Mouse (Mus musculus) lung, postnatal 10 days (tissue): ENCODE data around the gene Timp3.

Experiments
- DNase-seq: peaks from one replicate; pipeline ENCODE4 v3.0.0; 2021

The Timp3 gene

DNA sequence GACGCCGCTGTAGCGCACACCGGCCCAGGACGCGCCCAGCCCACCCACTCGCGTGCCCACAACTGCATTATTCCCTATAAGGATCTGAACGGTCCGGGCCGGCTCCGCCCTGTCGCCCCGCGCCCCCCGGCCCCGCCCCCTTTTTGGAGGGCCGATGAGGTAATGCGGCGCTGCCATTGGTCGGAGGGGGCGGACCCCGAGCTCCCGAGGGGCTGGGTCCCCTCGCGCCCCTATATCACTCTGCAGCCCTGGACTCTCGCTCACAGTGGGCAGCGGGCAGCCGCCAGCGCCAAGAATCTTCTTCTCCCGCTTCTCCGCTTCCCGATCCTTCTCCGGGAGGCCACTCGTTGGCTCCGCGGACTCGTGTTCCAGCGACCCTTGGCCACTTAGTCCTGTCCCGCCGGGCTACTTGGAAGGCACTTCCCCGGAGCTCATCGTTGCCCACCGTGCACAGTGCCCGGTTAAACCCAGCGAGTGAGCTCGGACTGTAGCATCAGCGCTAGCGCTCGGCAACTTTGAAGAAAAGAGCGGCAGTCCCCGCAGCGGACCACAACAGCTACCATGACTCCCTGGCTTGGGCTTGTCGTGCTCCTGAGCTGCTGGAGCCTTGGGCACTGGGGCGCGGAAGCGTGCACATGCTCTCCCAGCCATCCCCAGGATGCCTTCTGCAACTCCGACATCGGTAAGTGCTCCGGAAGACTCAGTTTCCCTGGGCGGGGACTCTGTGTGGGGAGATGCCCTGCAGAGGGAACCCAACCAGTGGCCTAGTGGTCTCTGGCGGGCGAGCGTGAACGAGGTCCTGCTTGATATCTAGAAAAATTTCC lies at the start of gene Timp3:
Timp3 (plus strand) TSS at position 80 of the 824 bp plus-strand sequence.
- peak; percentile 89 for DNase-seq

DNA sequence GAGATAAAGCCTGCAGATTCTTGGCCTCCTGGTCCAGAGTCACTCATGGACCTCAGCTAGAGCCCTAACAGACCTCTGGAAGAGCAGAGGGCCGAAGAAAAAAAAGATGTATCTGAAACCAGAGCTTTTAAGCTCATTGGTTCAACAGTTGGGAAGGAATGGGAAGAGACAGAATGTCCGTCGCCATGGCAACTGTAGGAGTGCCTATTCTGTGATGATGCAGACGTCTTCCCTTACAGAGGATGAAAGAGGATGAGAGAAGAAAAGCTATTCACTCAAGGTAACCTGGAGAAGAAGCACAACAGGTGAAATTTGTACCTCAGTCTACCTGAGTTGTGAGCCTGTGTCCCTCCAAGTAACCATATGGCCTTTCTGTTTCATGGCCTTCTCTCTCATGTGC lies 44.0 kb upstream of the Timp3 start:
- no peak for DNase-seq

DNA sequence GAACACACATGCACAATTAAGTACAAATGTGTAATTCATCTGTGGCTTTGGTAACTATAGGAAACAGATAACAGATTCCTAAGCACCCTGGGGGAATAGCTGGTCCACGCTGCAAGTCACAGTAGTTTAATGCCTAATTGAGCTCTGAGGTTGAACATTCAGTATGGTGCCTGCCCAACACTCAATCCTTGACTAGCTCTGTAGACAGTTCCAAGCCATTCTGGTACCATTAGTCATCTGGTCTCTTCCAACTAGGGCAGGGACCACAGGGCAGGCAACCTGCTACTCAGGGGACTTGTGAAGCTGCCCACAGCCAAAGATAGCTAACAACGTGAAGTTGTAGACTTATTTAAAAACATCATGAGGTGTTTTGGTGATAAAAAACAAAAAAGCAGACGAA lies 43.1 kb upstream of the Timp3 start:
- no peak for DNase-seq

DNA sequence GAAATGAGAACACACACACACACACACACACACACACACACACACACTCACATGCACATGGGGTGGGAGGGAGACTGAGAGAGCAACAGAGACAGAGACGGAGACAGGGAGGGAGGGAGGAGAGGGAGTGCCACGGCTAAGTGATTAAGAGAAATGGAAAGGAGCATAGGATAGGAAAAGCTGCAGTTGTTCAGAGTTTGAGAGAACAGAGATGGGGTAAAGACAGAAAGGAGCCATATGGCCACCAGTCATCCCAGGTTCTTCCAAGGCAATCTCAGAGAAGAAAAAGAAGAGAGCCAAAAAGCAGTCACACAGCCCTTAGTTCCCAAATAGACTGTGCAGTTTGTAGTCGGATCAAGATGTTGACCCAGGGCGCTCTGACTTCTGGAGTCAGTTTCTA lies 42.1 kb upstream of the Timp3 start:
- no peak for DNase-seq

DNA sequence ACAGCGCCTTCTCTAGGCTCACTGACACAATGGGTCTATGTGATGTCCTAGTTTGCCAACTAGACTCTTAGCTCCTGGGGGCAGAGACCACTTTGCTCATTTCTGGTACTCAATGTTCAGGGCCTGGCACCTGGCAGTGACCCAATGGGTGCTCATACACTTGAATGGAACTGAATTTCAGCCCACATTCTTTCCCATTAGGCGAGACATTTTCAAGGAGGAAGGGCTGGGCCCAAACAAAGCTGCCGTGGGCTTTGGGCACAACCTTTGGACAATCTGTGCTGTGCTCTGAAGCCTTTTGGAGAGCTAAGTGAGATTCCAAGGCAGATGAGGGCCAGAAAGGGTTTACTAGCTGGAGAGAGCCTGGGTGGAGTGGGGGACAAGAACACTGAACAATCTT lies 41.2 kb upstream of the Timp3 start:
- DNase-seq = peak; percentile 58

DNA sequence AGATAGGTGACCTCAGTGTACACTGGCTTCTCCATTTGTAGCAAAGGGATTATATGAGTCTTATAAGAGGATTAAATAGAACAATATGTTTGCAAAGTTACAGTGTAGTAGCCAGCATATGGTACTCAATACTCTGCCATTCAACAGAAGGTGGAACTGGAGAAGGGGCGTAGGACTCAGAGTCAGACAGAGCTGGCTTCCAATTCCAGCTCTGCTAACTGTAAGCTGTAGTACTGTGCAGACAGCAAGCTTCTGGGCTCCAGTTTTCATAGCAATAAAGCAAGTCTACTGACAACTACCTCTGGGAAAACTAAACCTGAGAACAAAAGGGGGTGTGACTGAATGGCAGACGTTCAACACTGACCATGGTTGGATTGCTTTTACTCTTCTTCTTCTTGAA lies 38.4 kb upstream of the Timp3 start:
- no peak for DNase-seq

DNA sequence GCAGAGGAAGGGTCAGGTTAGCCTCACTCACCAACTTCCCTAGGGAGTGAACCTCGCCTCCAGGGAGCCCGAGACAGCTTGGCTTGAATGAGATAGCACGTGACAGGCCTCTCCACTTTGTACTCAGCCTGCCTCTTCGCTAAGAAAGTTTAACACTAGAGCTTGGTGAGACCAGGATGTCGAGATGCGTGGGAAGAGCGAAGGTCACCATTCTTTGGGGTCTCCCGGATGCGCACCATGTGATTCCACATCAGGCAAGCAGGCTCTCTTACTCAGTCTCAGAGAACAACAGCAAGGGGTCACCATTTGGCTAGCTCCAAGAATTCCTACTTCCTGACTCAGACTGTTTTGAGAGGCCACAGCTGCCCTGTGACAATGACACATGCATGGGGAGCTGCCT lies 35.6 kb upstream of the Timp3 start:
- peak; percentile 32 for DNase-seq

DNA sequence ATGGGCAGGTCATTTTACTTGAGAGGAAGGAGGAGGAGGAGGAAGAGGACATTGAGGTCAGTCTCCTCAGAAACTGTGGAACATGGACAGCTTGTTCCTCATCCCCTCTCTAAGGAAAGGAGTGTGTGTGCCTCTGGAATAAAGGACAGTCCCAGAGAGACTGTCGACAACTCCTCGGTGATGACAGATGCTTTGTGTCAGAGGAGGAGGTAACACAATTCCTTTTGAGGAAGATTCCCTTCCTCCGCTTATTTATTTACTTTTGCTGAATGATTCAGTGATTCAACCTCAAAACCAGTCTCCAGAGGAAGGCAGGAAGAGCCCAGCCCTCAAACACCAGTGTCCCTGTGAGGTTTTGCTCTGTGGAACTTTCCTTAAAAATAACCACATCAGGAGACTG lies 29.9 kb upstream of the Timp3 start:
- no peak for DNase-seq

DNA sequence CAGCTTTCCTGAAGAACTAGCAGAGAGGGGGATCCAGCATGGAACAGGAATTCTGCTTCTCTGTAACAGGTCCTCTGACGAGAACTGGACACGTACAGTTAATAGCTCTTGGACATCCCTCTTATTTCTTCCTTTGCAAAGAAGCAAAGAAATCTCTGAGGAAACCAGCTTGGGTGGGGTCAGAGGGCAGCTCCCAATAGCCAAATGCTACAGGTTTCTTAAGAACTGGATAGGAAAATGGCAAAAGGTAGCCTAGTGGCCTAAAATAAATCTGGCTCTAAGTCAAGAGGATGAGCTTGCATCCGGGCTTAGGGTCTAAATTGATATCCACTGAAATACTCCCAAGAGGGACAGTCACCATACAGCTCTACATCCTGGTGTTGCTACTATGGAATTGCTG lies 27.3 kb upstream of the Timp3 start:
- no peak for DNase-seq

DNA sequence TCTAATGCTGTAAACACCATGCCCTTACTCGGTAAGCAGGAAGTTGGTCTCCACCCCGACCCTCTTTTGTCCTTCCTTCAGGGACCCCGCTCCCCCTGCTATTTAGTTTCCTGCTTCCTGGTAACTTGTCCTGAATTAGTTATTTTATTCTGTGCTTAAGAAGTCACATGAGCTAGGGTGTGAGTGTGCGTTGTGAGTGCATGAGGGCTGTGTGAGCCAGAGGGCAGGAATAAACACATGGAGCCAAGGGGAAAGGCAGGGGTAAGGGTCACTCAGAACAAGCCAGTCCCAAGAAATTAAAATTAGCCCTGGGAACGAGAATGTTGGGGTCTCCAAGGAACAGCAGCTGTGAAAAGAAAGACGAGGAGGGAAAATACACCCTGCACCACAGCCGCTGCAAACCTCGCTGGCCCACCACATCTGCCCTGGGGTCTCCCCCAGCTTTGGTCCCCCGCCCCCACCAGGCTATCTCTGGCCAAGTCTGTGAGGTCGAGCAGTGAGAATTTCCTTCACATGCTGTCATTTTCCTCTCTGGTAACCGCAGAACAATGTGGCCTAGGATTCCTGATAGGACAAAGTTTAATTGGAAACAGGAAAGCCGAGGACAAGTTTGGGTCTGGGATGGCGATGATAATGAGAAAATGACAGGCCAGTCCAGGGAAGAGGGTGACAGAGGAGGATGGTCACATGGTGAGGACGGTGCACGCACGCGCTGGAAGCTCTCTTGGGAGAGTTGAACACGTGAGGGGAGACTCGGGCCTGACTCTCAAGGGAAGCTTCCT lies 26.6 kb upstream of the Timp3 start:
- DNase-seq = peak; percentile 79

DNA sequence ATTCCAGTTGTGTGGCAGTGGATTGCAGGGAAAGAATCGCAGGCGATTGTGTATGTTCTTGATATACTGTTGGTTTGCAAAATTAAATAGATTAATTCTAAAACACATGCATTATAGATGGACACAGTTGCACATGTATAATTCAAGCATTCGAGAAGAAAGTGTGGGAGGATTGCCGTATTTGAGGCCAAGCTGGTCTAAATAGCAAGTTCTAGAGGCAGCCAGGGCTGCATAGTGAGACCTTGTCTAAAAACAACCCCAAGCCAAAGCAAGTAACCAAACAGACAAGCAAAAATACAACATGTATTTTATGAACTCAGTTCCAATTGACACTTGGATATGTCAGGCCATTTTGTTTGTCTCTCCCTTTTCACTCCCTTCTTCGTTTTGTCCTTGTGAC lies 24.6 kb upstream of the Timp3 start:
- DNase-seq = no peak

DNA sequence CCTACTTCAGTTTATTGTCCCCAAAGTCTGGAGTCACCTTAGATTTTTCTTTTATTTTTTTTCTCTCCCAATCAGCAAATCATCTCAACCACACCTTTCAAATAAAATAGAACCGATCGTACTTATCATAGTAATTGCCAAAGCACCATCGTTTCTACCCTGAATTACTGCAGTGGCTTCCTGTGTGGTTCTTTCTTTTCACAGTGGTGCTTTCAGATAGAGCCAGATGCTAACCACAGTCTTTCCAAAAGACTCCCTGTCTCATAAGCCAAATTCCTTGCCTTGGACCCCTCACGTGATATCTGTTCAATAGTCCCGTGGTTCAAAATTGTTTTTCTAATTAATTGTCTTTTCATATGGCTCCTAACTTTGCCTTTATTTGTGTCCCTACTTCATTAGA lies 22.8 kb upstream of the Timp3 start:
- DNase-seq = no peak

DNA sequence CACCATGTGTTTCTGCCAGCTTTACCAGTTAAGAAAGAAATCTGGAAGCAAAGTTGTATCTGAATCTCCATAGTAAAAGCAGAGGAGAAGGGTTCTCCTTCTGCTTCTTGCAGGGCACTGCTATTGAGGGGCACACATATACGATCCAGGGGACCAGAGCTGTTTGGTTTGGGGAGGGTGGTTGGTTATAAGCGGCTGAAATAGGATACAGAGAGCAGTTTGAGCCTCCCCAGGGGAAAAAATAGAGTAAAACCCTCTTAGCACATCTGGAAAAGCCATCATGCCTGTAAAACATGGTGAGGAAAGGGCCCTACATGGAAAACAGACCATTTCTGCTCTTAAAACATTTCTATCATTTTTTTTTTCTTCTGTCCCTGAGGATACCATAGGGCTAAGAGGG lies 21.7 kb upstream of the Timp3 start:
- no peak for DNase-seq

DNA sequence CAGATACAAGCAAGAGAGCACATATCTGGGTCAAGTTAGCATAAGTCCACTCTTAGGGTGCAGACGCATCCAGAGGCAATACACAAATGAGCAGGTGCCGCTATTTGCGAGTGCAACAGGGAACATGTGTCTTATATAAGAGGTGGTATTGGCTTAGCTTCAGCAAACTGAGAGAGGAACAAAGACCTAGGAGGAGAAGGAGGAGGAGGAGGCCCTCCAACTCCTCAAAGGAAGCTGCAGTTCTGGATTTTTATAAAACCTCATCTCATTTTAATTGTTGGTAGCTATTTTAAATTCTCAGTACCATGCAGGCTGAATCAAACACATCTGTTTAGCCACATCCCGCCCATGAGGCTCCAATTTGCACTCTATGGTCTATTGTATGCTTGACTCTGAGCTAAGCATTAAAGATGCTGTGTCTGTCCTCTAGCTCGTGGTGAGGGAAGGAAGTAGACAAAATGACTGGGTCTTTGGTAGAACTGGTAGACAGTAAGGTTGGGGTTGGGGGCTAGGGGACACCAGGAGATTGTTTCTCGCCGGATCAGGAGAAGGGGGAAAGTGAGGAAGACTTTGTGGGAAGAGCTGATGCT lies 20.5 kb upstream of the Timp3 start:
- no peak for DNase-seq

DNA sequence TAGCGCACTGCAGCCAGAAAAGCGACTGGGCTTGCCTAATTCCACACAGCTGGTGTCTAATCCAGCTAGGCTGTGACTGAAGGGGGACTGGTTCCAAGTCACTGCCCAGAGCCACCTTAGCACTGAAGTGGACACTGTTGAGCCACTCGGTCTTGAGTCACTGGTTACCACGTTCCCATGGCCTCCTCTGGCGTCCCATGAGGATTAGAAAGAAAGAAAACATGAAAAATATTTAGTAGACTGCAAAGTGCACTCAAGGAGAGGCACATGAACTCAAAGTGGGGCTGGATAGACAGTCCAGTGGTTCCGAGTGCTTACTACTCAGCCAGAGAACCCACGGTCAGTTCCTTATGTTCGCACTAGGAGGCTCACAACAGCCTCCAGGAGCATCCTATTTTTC lies 18.9 kb upstream of the Timp3 start:
- no peak for DNase-seq

DNA sequence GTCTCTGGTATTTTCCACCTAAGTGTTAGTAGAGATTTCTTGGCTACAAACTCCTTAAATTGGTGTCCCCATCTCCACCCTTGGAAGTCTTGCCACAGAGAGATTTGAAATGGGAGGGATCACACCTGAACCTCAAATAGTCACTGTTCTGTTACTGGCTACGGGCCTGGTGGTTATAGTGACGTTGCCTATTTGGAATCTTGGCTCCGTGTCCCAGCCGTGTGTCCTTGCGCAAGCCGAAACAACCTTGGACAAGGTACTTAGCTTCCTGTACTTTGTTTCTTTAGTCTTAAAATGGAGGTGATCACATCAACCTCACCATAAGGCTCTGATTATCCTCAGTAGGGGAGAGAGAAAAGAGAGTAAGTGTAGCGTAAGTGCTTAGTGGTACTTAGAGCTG lies 13.7 kb upstream of the Timp3 start:
- peak; percentile 59 for DNase-seq

DNA sequence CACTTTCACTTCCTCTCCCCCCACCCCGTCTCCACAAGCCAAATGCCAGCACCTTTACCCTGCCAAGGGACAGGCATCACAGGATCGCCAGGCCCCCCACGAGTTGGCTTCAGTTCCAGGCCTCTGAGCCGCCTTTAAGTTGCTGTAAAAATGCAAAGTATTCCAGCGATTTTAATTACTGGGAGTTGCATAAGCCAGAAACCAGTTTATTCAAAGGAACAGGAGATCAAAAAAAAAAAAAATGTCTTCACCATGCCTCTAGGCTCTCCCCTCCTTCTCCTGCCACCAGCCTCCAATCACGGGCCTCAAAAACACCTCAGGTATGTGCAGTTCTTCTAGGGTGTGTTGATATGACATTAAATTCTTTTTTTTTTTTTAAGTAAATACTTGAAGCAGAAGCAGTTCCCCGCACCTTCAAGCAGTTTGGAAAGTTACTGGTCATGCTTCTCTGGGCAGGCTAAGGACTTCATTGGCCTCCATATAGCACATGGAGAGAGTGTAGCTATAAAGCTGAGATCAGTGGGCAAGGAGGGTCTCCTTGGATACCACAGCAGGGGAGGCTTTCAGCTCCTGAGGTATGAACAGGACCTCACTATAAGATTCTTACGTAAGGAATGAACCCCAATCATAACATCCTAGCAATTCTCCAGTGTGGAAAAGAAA lies 9.9 kb upstream of the Timp3 start:
- peak; percentile 83 for DNase-seq

DNA sequence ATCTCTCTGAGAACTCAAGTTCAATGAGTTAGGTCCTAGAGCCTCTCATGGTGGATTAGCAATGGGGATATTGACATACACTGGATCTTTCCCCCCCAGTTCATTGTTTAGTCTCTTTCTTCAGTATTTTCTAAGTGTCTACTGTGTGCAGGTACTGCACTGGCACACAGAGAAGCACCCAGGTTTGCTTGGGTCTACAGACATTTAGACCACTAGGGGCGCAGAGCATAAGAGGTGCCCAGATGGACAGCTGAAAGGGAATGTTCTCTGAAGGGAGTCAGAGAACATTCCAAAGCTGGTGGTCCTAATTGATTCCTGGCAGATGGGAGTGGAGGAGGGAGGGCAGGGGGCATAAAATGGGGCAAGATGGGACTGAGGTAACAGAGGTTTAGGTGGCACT lies 6.3 kb upstream of the Timp3 start:
- no peak for DNase-seq

DNA sequence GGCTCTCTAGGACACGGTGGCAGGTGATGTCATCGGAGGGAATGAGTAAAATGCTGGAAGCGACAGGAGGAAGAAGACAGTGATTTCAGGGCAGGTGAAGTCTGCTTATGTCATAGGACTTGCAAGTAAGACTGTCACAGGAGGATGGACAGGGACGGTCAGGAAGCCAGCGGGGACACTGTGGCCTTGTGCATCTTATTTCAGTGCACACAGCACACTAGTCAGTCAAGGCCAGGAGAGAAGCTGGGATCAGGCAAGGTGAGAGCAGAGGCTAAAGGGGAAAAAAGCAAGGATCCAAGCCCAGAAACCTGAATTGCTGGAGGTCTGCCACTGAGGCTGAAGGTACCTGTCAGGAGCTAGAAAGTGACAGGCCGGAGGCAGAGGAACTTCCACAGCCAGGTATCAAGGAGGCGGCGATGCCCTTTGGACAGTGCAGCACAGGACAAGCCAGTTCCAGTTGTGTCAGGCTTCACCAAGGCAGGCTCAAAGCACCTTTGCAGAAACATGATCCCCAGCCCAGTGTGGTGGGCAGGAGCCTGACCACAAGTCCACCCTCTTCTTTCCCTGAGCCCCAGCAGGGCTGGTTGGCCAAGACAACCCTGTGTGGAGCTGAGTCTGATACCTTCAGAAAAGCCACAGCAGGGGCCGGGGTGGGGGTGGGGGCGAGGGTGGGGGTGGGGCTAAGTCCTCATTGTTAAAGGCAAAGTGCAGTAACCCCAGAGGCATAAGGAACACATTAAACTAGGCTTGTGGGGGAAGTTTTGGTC lies 5.4 kb upstream of the Timp3 start:
- no peak for DNase-seq

DNA sequence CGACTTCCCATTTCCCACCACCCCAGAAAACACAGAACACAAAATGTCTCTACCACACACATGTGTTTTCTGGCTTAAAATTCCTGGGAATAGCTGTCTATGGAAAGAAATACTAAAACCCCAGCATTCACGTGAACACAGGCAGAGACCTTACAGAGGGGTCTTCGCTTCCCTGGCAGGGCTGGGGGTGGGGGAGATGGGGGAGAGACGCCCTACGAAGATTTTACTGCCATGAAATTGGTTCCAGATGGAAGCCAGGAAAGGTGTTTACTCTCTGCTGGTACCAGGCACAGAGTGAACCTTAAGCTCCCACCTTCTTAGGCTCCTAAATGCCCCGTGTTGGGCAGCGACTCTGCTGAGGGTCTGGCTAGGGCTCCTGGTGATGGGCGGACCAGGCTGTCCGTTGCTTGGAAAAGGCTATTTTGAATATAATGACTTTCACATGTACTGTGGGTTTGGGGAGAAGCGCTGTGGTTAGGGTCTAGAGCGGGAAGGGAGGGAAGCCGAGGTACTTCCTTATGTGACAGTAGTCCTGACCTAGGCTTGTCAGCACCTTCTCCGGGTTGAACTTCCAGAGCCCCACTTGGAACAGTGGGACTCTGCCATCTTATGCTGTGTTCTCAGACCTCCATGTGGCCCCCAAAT lies 4.6 kb upstream of the Timp3 start:
- no peak for DNase-seq

DNA sequence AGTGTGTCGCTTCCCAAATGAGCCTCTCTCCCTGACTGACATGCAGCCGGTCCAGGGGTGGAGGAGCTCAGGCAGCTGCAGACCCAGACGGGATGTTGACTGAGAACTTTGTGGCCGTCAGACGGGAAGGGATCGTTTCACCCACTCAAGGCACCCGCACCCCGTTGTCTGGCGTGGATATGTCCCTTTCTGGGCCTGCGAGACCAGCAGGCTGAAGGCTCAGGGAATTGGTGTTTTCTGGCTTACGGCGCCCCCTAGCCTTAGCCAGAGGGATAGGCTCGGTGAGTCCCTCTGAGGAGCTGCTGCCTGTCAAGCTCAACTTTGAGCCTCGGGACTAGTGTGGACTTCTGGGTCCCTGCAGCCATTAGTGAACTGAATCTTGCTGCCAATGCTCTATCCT lies 4.1 kb upstream of the Timp3 start:
- peak; percentile 90 for DNase-seq

DNA sequence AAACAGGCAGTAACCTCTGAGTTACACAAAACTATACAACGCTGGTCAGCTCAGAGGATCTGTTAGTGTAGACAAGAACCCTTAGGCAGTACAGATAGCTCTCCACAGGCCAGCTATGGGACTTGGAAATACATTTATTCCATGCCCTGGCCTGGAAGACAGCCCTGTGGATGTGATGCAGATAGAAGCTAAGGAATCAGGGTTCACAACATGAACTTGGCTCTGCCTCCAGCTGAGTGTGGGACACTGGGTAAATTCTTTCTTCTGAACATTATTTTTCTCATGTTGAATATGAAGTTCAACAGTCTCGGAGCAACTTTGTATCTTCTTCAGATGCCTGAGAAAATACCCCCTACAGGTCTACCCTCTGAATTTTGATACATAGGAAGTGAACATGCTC lies 2.9 kb upstream of the Timp3 start:
- no peak for DNase-seq
